Mouse (Mus musculus): Measurements from ENCODE around the gene Asprv1. TPM values are rescaled to one million over a fixed set of nuclear protein-coding genes. Genes with fewer than 3 reads are reported as not detected.

Asprv1 gene
- total RNA-seq, 2 experiments from 2014 or later = 1.2 to 1.8 TPM

- no peak for DNase-seq (ENCODE audit: low spot score in 2 of 2)
Measured at GRCm38 (mm10) chr6:86665076-86665475, 37.1 kb downstream of the Asprv1 start.

- DNase-seq (ENCODE audit: low spot score in 2 of 2) = no peak
Measured at GRCm38 (mm10) chr6:86665560-86666307, 37.8 kb downstream of the Asprv1 start.

- DNase-seq (ENCODE audit: low spot score in 2 of 2) = no peak
Measured at GRCm38 (mm10) chr6:86667061-86667460, 39.1 kb downstream of the Asprv1 start.

- peak in 1 of 2 experiments; percentile 34 for DNase-seq (ENCODE audit: low spot score in 2 of 2)
Measured at GRCm38 (mm10) chr6:86668580-86669239, 40.7 kb downstream of the Asprv1 start, which contains the start of gene Mxd1. Mxd1 (minus strand) TSS chr6:86669161.

GRCm38 (mm10) chr6:86669240-86669727, 41.3 kb downstream of the Asprv1 start:
- peak; percentile 100 for DNase-seq (ENCODE audit: low spot score in 2 of 2)

GRCm38 (mm10) chr6:86670873-86671272, 42.9 kb downstream of the Asprv1 start:
- peak; percentile 37 to 82 for DNase-seq (ENCODE audit: low spot score in 2 of 2)

- DNase-seq (ENCODE audit: low spot score in 2 of 2) = no peak
Measured at GRCm38 (mm10) chr6:86678341-86678740, 50.4 kb downstream of the Asprv1 start.

Other genes starting within 250 kb of the Asprv1 start
- 100 to 1,000 TPM; 111 to 113 TPM for gene Pcyox1, start 231.0 kb upstream of the Asprv1 start, total RNA-seq (2021)
- 100 to 1,000 TPM; 114 to 120 TPM for gene Tia1, start 223.9 kb upstream of the Asprv1 start, total RNA-seq (2021)
- 1 to 10 TPM in 1 of 2 experiments, under 1 TPM in 1; 0.84 to 2.8 TPM for gene Gm44790, start 201.5 kb upstream of the Asprv1 start, total RNA-seq (2021)
- 10 to 100 TPM; 17.5 to 17.8 TPM for gene C87436, start 189.8 kb upstream of the Asprv1 start, total RNA-seq (2021)
- gene Pcbp1, start 101.8 kb upstream of the Asprv1 start, total RNA-seq (2021) = 100 to 1,000 TPM; 197 to 204 TPM
- gene Mxd1, start 41.0 kb downstream of the Asprv1 start, total RNA-seq (2021) = 10 to 100 TPM; 18.6 to 19.0 TPM
- 10 to 100 TPM; 64.8 to 65.2 TPM for gene Snrnp27, start 56.4 kb downstream of the Asprv1 start, total RNA-seq (2021)
- 10 to 100 TPM; 24.7 to 28.5 TPM for gene Gmcl1, start 105.2 kb downstream of the Asprv1 start, total RNA-seq (2021)
- gene Anxa4, start 165.4 kb downstream of the Asprv1 start, total RNA-seq (2021) = 1 to 10 TPM; 6.7 to 7.2 TPM
- gene Aak1, start 221.4 kb downstream of the Asprv1 start, total RNA-seq (2021) = 100 to 1,000 TPM; 414 to 457 TPM